Comparison of ENCODE assay signal across 8 mouse cellular contexts in genomic region chr12:54067886-54068756, GRCm38 (mm10).
A peak's percentile ranks its signal among the peaks of the same experiment; 100 is the strongest.
DNase-seq lines count a peak whose midpoint lies in the region; ATAC-seq lines count a peak whose summit lies in the region.

No protein-coding gene starts in this region.

- no peaks in the 10 kb centered on the region for H3K9me3 ChIP-seq in intestine, embryonic 16.5 days (ENCODE audit: control insufficient read depth, low read length)
- H3K9me3 ChIP-seq in liver, embryonic 16.5 days (replicated peaks; ENCODE audit: control insufficient read depth, low read length) = no peaks in the 10 kb centered on the region

- DNase-seq in WW6 (ENCODE audit: low read depth, low spot score) = peak; percentile 60
- peak; percentile 66 to 68 for DNase-seq in adrenal gland, postnatal 36 days
- DNase-seq in gastrocnemius, postnatal 25 days = peak; percentile 25
- DNase-seq in retina, embryonic 14.5 days (ENCODE audit: low spot score) = peak; percentile 72
- no peak for DNase-seq in cerebellum, adult 9-10 months

- WGBS in intestine, embryonic 16.5 days = 5% methylated on average over 82 of the region's 84 CpGs
- 6% methylated on average over 84 of the region's 84 CpGs for WGBS in liver, embryonic 16.5 days (ENCODE audit: insufficient replicate concordance)

- H3K4me2 ChIP-seq in intestine, embryonic 16.5 days (ENCODE audit: low read depth, low read length) = peak overlapping the region; percentile 95
- peak overlapping the region; percentile 53 for H3K4me2 ChIP-seq in liver, embryonic 16.5 days (ENCODE audit: low read depth, low read length)

- H3K4me1 ChIP-seq in intestine, embryonic 16.5 days (ENCODE audit: control insufficient read depth, insufficient read depth, low read length) = peaks cover 15% of the 10 kb centered on the region
- H3K4me1 ChIP-seq in liver, embryonic 16.5 days (ENCODE audit: control insufficient read depth, low read depth, low read length) = peaks cover 2% of the 10 kb centered on the region; the same call in 1 of the 2 replicates

- H3K36me3 ChIP-seq in intestine, embryonic 16.5 days (ENCODE audit: control insufficient read depth, insufficient read depth, low read length) = no peaks in the 10 kb centered on the region
- H3K36me3 ChIP-seq in liver, embryonic 16.5 days (ENCODE audit: control insufficient read depth, insufficient read depth) = no peaks in the 10 kb centered on the region

- H3K4me3 ChIP-seq in intestine, embryonic 16.5 days (ENCODE audit: low read length) = peak overlapping the region; percentile 51
- peak overlapping the region; percentile 35 for H3K4me3 ChIP-seq in liver, embryonic 16.5 days (ENCODE audit: low read depth, low read length)

- peaks cover 16% of the 10 kb centered on the region; the same call in 1 of the 2 replicates for H3K27me3 ChIP-seq in intestine, embryonic 16.5 days (replicated peaks; ENCODE audit: control insufficient read depth, insufficient read depth, low read length)
- peaks cover 28% of the 10 kb centered on the region for H3K27me3 ChIP-seq in liver, embryonic 16.5 days (ENCODE audit: control insufficient read depth, insufficient read depth, low read depth, low read length)

- ATAC-seq in intestine, embryonic 16.5 days = peak; percentile 82
- ATAC-seq in liver, embryonic 16.5 days (ENCODE audit: low read depth) = 0 out of 2 replicates have a peak, but pooled peaks have one; percentile 16
- no peak for ATAC-seq in megakaryocyte-erythroid progenitor cell, adult 5-6 weeks (replicated peaks; ENCODE audit: low FRiP score, low TSS enrichment, poor library complexity, severe bottlenecking)

- H3K27ac ChIP-seq in intestine, embryonic 16.5 days (ENCODE audit: low read length) = no peak overlapping the region
- no peak overlapping the region for H3K27ac ChIP-seq in liver, embryonic 16.5 days (ENCODE audit: low read length)

- H3K9ac ChIP-seq in intestine, embryonic 16.5 days (ENCODE audit: low read depth, low read length) = peak overlapping the region; percentile 62
- no peak overlapping the region for H3K9ac ChIP-seq in liver, embryonic 16.5 days (ENCODE audit: low read depth, low read length)
